Mouse (Mus musculus) testis, adult 2 months (tissue): ENCODE data around the gene Shld1. TPM values are rescaled to one million over a fixed set of nuclear protein-coding genes. Genes with fewer than 3 reads are reported as not detected.

Source experiments
- H3K27ac ChIP-seq: fragments of 200-500 bp; 2 replicates; pipeline ENCODE4 v1.5.1; 2012; ENCODE audit warnings: low read depth, low read length; ENCODE audit not compliant: control insufficient read depth, insufficient read depth
- H3K27me3 ChIP-seq: fragments of 200-500 bp; 2 replicates; pipeline ENCODE4 v1.6.1; 2012; ENCODE audit warnings: mild to moderate bottlenecking, low read length, moderate library complexity; ENCODE audit not compliant: control insufficient read depth, insufficient read depth
- H3K36me3 ChIP-seq: fragments of 200-500 bp; 2 replicates; pipeline ENCODE4 v1.6.1; 2012; ENCODE audit warnings: mild to moderate bottlenecking, low read length; ENCODE audit not compliant: control insufficient read depth, insufficient read depth
- H3K4me1 ChIP-seq: fragments of 200-500 bp; 2 replicates; pipeline ENCODE4 v1.6.1; 2012; ENCODE audit warnings: low read length; ENCODE audit not compliant: control insufficient read depth, insufficient read depth
- H3K4me3 ChIP-seq: fragments of 200-500 bp; 2 replicates; pipeline ENCODE4 v1.5.1; 2012; ENCODE audit warnings: low read depth, mild to moderate bottlenecking, low read length, moderate library complexity, mixed read lengths; ENCODE audit not compliant: control insufficient read depth
- CTCF ChIP-seq: fragments of 200-500 bp; IDR thresholded peaks from 2 replicates; pipeline ENCODE4 v1.5.1; 2012; ENCODE audit warnings: low read depth, mild to moderate bottlenecking, inconsistent platforms, low read length, moderate library complexity; ENCODE audit not compliant: control insufficient read depth, insufficient read depth, insufficient replicate concordance
- POLR2A ChIP-seq: fragments of 200-500 bp; IDR thresholded peaks from 2 replicates; pipeline ENCODE4 v1.6.1; 2012; ENCODE audit warnings: low read depth, mild to moderate bottlenecking, inconsistent platforms, low read length, moderate library complexity; ENCODE audit not compliant: control insufficient read depth
- polyA plus RNA-seq: library from polyadenylated mRNA; depleted of rRNA; stranded (reverse); fragments of >200 nt; gene quantifications from 2 replicates; pipeline ENCODE4 v1.2.3, GENCODE M21; 2012

Gene Shld1
- polyA plus RNA-seq, 1 experiment = 2.7 TPM

DNA sequence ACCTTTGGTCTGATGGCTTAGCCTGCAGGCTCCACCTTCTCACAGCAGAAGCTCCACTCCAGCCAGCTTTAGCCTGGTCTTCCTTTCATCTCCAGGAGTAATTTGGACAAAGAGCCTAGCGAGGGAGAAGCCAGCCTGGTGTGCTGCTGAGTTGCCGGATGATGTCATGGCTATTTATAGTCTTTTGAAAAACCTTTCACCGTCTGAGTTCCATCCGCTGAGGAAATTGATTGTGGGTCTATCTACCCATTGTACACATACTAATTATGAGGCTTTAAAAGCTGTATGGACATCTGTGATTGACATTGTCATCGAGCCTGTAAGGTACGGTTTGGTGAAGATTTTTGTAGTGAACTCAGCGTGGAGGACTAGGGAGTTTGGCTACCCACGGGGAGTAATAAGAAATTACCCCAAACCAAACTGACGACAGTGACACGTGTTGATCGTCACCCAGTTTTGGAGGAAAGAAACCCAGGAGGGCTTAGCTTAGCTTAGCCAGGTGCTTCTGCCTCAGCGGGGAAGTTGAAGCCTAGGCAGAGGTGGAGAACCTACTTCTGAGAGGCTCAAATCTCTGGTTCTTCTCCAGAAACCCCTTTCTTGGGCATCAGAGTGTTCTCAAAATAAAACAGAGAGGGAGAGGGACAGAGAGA, 28.8 kb downstream of the Shld1 start:
- H3K36me3 ChIP-seq = no peaks in the 10 kb centered on the region
- TF ChIP-seq CTCF (no peak), POLR2A (no peak)
- H3K27me3 ChIP-seq = no peaks in the 10 kb centered on the region
- H3K4me1 ChIP-seq = peaks cover 5% of the 10 kb centered on the region; the same call in 1 of the 2 replicates
- H3K27ac ChIP-seq = no peak overlapping the region
- no peak overlapping the region for H3K4me3 ChIP-seq

DNA sequence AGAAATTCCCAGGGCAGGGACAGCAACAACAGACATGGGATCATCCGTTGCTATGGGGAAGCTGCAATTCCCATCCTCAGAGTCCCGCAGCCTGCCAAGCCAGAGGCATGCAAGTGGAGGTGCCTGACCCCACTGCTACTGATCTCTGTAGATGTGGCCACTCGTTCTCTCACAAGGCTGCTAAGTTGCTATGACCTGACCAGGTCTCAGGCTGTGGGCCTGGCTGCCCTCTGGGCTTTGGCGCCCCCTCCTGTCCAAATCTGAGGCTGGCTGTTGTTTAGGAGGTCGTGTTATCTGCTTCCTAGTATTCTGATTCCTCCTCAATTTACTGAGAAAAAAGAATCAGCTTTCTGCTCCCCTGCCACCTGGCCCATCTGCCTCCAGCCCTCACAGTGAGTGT, 29.4 kb downstream of the Shld1 start:
- Histone ChIP-seq H3K27me3 (no peaks in the 10 kb centered on the region), H3K4me1 (peaks cover 5% of the 10 kb centered on the region; the same call in 1 of the 2 replicates), H3K36me3 (no peaks in the 10 kb centered on the region), H3K27ac (no peak overlapping the region), H3K4me3 (no peak overlapping the region)
- TF ChIP-seq POLR2A = no peak
- peak; percentile 71; the same call in 1 of the 2 replicates for TF ChIP-seq CTCF

DNA sequence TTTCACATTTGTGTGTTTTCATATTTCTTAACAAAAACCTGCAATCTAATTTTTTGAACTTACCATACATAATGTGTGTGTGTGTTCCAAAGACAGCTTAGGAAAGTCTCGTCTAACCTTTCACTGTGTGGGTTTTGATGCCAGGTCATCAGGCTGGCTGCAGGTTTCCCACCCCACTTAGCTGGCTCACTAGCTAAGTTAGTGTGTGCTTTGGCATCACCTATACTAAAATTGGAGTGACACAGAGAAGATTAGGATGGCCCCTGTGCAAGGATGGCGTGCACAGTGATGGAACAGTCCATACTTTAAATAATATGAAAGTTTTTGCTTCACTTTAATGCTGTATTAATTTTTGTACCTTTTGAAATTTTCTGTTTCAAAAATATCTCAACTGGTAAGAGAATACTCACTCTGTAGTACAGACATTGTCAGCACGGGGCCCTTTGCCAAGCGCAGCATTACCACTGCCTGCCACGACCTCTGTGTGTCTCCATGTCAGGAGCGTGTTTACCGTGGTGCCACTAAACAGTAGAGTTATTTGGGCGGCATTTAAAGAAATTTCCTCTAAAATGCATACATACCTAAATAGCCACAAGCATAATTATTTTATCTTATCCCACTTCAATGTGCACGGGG, 30.3 kb downstream of the Shld1 start:
- Histone ChIP-seq H3K36me3 (no peaks in the 10 kb centered on the region), H3K4me3 (no peak overlapping the region), H3K27ac (no peak overlapping the region), H3K27me3 (no peaks in the 10 kb centered on the region), H3K4me1 (peaks cover 5% of the 10 kb centered on the region; the same call in 1 of the 2 replicates)
- no peak for TF ChIP-seq CTCF
- TF ChIP-seq POLR2A = no peak

- Histone ChIP-seq H3K4me3 (no peak overlapping the region), H3K36me3 (no peaks in the 10 kb centered on the region), H3K27me3 (no peaks in the 10 kb centered on the region), H3K27ac (no peak overlapping the region), H3K4me1 (peaks cover 5% of the 10 kb centered on the region; the same call in 1 of the 2 replicates)
- TF ChIP-seq CTCF = no peak
- no peak for TF ChIP-seq POLR2A
Observed at GRCm38 (mm10) chr2:132717537-132717912, 30.8 kb downstream of the Shld1 start.

DNA sequence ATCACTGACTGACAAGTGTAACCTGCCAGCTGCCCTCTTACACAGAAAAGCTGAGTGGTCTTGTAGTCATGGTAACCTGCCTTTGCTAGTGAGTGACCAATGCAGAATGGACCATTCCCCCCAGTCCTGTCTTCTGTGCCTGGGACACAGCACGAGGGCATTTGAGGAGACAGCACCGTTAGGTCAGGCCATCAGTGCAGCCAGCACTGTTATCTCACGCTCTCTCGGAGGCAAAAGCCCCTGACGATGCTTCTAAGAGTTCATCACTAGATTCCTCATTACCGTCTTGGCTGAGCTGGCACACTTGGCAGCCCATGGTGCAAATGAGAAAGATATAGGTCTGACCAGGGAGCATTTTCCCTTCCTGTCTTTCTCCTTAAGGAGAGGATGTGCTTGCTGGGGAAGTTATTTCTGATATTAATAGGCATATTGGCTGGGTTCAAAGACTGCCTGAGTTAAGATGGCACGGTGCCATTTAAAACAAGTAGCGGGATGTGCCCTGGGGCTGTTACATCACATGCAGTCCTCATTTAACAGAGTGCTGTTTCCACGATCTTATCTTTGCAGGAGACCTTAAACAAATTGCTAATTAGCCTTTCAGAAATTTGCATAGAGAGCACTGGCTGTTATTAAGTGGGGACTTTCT, 34.3 kb downstream of the Shld1 start:
- Histone ChIP-seq H3K27me3 (no peaks in the 10 kb centered on the region), H3K36me3 (no peaks in the 10 kb centered on the region), H3K4me1 (no peaks in the 10 kb centered on the region), H3K27ac (no peak overlapping the region), H3K4me3 (no peak overlapping the region)
- TF ChIP-seq CTCF = no peak
- TF ChIP-seq POLR2A = no peak

GRCm38 (mm10) chr2:132721844-132722243, 35.1 kb downstream of the Shld1 start:
- no peaks in the 10 kb centered on the region for H3K27me3 ChIP-seq
- no peaks in the 10 kb centered on the region for H3K4me1 ChIP-seq
- H3K4me3 ChIP-seq = no peak overlapping the region
- TF ChIP-seq POLR2A = no peak
- no peak for TF ChIP-seq CTCF
- H3K27ac ChIP-seq = no peak overlapping the region
- no peaks in the 10 kb centered on the region for H3K36me3 ChIP-seq

GRCm38 (mm10) chr2:132723958-132724431, 37.3 kb downstream of the Shld1 start:
- H3K27ac ChIP-seq = no peak overlapping the region
- H3K4me1 ChIP-seq = no peaks in the 10 kb centered on the region

More at GRCm38 (mm10) chr2:132723958-132724431, 37.3 kb downstream of the Shld1 start:
- TF ChIP-seq POLR2A = no peak
- TF ChIP-seq CTCF = no peak
- no peaks in the 10 kb centered on the region for H3K36me3 ChIP-seq
- no peak overlapping the region for H3K4me3 ChIP-seq
- no peaks in the 10 kb centered on the region for H3K27me3 ChIP-seq
